Mouse (Mus musculus) heart, adult 2 months (tissue): ENCODE results near the gene Inpp4a. TPM values are rescaled to one million over a fixed set of nuclear protein-coding genes. Genes with fewer than 3 reads are reported as not detected.

Source experiments
- DNase-seq, 2 experiments: peaks; one replicate each; pipeline ENCODE4 v3.0.0; 2021
- H3K27ac ChIP-seq: fragments of 200-600 bp; 2 replicates; pipeline ENCODE4 v1.8.1; 2022
- H3K27me3 ChIP-seq: fragments of 200-500 bp; 2 replicates; pipeline ENCODE4 v1.6.1; 2012; ENCODE audit warnings: mild to moderate bottlenecking, low read length, inconsistent platforms, mixed read lengths; ENCODE audit not compliant: control insufficient read depth, insufficient read depth
- H3K36me3 ChIP-seq: fragments of 200-500 bp; 2 replicates; pipeline ENCODE4 v1.6.1; 2012; ENCODE audit warnings: low read length, inconsistent platforms; ENCODE audit not compliant: control insufficient read depth, insufficient read depth
- H3K4me1 ChIP-seq: fragments of 200-500 bp; 2 replicates; pipeline ENCODE4 v1.6.1; 2011; ENCODE audit warnings: low read length; ENCODE audit not compliant: control insufficient read depth, insufficient read depth
- H3K4me3 ChIP-seq: fragments of 200-600 bp; 2 replicates; pipeline ENCODE4 v1.8.1; 2022
- H3K79me2 ChIP-seq: fragments of 200-500 bp; replicated peaks from 2 replicates; pipeline ENCODE4 v1.6.1; 2012; ENCODE audit warnings: mild to moderate bottlenecking, inconsistent platforms, low read length, moderate library complexity, mixed read lengths; ENCODE audit not compliant: control insufficient read depth, insufficient read depth
- H3K9ac ChIP-seq: fragments of 200-500 bp; 2 replicates; pipeline ENCODE4 v1.6.1; 2012; ENCODE audit warnings: low read depth, mild to moderate bottlenecking, control low read depth, inconsistent platforms, low read length, mixed read lengths
- CTCF ChIP-seq: fragments of 200-600 bp; IDR thresholded peaks from 2 replicates; pipeline ENCODE4 v1.8.1; 2022; ENCODE audit warnings: antibody characterized with exemption, mild to moderate bottlenecking, moderate library complexity
- EP300 ChIP-seq: fragments of 200-500 bp; IDR thresholded peaks from 2 replicates; pipeline ENCODE4 v1.6.1; 2011; ENCODE audit warnings: low read depth, low read length, control low read depth; ENCODE audit not compliant: insufficient read depth
- POLR2A ChIP-seq: fragments of 200-500 bp; IDR thresholded peaks from 2 replicates; pipeline ENCODE4 v1.6.1; 2011; ENCODE audit warnings: mild to moderate bottlenecking, low read depth, low read length, control low read depth; ENCODE audit not compliant: insufficient read depth
- WGBS: fragments of 180-500 bp; shearing (Covaris S2); methylation state at CpG from one replicate; pipeline ENCODE4 v1.1.7; 2018; 5-methylcytosine and 5-hydroxymethylcytosine counted together
- intact Hi-C: fragments of 180-260 bp; cut with DNase I; formaldehyde crosslinking; loops from one replicate; pipeline ENCODE4 v1.15.1; 2025
- polyA plus RNA-seq: library from polyadenylated mRNA; depleted of rRNA; stranded (reverse); fragments of >200 nt; gene quantifications from 2 replicates; pipeline ENCODE4 v1.2.3, GENCODE M21; 2012
- total RNA-seq, 2 experiments: library from RNA; stranded (reverse); gene quantifications; 2 replicates each; pipeline ENCODE4 v1.2.3; 2021

The Inpp4a gene
- total and polyA plus RNA-seq, 3 experiments: 10.3 to 19.2 (median 18.9) TPM

DNA sequence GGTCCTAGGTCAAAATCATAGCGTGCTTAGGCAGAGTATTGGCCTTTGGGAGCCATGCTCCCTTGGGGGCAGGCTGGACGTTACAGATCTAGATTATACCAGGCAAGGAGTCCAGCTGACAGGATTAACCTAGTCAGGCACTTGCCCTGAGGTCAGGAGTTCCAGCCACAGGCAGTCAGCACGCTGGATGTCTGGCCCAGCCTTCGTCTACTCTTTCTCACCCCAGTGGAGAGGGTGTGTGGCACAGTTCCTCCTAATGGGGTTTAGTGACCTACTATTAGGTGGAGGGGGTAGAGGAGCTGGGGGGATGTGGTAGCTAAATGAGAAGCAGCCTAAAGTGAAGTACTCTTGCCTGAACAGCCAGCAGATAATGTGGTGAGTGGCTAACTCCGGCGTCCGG is 14.7 kb downstream of the Inpp4a start:
- TF ChIP-seq CTCF (no peak), EP300 (no peak), POLR2A (no peak)
- no peak for DNase-seq
- Histone ChIP-seq H3K27ac (no peak overlapping the region), H3K79me2 (peaks cover 6% of the 10 kb centered on the region), H3K9ac (no peak overlapping the region), H3K36me3 (no peaks in the 10 kb centered on the region), H3K27me3 (no peaks in the 10 kb centered on the region), H3K4me1 (peaks cover 21% of the 10 kb centered on the region), H3K4me3 (no peak overlapping the region)
- 57% methylated on average over 7 of the region's 7 CpGs for WGBS
- intact Hi-C loops: no loop called here

DNA sequence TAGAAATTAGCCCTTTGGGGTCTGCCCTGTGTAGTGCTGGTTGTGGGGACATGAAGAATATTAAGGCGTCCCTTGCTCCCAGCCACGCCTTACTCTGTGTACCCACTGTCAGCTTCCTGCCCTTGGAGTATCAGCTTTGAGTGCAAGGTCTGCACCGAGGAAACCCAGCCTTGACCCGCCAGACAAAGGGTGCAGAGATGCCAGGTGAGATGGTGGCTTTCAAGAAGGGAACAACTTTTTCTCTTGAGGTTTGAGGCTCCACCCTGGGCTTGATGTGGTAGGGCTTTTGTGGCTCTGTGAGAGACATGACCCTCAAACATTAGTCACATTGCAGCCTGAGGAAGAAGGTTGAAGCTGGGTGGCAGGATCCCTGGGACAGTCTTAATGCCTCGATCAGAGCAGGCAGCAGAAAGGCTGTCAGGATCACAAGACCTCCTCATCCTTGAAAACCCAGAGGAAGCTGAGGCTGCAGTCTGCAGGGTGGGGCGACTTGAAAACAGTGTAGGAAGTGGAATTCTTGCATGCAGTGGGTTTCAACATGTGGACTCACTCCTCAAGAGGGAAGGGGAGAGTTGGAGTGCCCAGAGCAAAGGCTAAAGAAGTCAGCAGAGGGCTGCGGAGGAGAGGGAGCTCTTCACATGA is 18.1 kb downstream of the Inpp4a start:
- no peaks in the 10 kb centered on the region for H3K36me3 ChIP-seq
- WGBS: 66% methylated on average over 7 of the region's 7 CpGs
- H3K4me1 ChIP-seq: peaks cover 19% of the 10 kb centered on the region
- H3K79me2 ChIP-seq: peaks cover 9% of the 10 kb centered on the region
- no peak overlapping the region for H3K9ac ChIP-seq
- DNase-seq: no peak
- no peak overlapping the region for H3K4me3 ChIP-seq
- no peaks in the 10 kb centered on the region for H3K27me3 ChIP-seq
- intact Hi-C loops: no loop called here
- H3K27ac ChIP-seq: no peak overlapping the region
- TF ChIP-seq CTCF: no peak
- TF ChIP-seq EP300: no peak
- TF ChIP-seq POLR2A: no peak

DNA sequence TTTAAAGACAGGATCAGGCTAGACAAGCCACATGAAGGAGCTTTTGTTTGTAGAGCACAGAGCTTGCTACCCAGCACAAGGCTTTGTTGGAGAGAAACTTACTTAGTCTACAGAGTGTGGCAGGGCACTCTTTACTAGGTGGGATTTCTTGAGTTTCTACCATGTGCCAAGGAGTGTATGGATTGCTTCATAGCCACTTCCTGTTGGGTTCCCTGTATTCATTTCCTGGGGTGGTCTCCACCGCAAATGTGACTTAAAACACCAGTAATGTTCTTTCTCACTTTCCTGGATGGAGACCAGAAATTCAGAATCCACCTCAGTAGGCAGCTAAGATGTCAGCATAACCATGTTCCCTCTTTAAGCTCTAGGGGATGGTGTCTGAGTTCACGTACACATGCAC is 18.9 kb downstream of the Inpp4a start:
- WGBS: 70% methylated on average over 2 of the region's 2 CpGs
- no peaks in the 10 kb centered on the region for H3K27me3 ChIP-seq
- intact Hi-C loops: no loop called here
- H3K79me2 ChIP-seq: peaks cover 9% of the 10 kb centered on the region
- H3K27ac ChIP-seq: no peak overlapping the region
- TF ChIP-seq CTCF: no peak
- no peak for TF ChIP-seq EP300
- no peak for TF ChIP-seq POLR2A
- H3K4me3 ChIP-seq: no peak overlapping the region
- no peaks in the 10 kb centered on the region for H3K36me3 ChIP-seq
- peaks cover 14% of the 10 kb centered on the region for H3K4me1 ChIP-seq
- H3K9ac ChIP-seq: no peak overlapping the region
- no peak for DNase-seq

DNA sequence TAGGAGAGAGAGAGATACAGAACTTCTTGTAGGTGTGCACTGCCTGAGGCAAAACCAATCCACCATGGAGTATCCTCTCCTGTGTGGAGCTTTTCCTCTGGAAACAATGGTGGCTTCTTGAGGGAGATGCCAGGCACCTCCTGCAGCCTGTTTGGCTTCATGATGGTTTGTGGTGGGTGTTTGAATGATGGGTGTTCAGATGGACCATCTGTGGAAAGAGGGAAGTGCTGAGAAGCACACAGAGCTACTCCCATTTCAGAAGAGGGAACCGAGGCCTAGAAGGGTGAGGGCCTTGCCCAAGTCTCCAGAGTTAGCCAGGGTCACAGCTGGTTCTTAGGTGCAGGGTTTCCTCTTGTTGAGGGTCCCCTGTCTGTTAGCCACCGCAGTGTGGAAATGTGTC is 23.0 kb downstream of the Inpp4a start:
- Histone ChIP-seq H3K4me3 (no peak overlapping the region), H3K27ac (no peak overlapping the region; the same call in 1 of the 2 replicates), H3K36me3 (no peaks in the 10 kb centered on the region), H3K9ac (no peak overlapping the region), H3K4me1 (peaks cover 9% of the 10 kb centered on the region), H3K79me2 (peaks cover 9% of the 10 kb centered on the region), H3K27me3 (no peaks in the 10 kb centered on the region)
- no peak for TF ChIP-seq CTCF
- TF ChIP-seq POLR2A: no peak
- TF ChIP-seq EP300: no peak
- no peak for DNase-seq
- intact Hi-C loops: no loop called here
- WGBS: 94% methylated on average over 2 of the region's 2 CpGs

DNA sequence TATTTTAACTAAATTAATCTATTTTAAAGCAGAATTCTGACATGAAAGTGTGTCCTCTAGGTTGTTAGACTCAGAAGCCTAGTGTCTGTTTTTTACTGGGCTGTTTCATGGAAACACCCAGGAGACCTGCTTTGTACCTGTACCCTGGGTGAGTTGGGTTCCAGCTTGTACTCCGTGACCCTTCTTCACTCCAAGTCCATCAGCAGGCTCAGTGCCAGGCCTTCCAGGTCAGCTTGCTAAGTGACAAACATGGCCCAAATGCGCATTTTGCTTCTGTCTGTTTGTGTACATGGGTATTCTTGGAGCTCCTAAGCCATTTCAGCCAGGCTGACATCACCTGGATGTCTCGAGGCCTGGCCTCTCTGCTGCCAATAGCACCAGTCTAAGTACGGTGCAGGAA is 23.5 kb downstream of the Inpp4a start:
- WGBS: 80% methylated on average over 4 of the region's 4 CpGs
- TF ChIP-seq CTCF (no peak), EP300 (no peak), POLR2A (no peak)
- intact Hi-C loops: no loop called here
- H3K4me3 ChIP-seq: no peak overlapping the region
- no peaks in the 10 kb centered on the region for H3K27me3 ChIP-seq
- DNase-seq: no peak
- H3K4me1 ChIP-seq: peaks cover 8% of the 10 kb centered on the region
- no peaks in the 10 kb centered on the region for H3K36me3 ChIP-seq
- H3K9ac ChIP-seq: no peak overlapping the region
- no peak overlapping the region; the same call in 1 of the 2 replicates for H3K27ac ChIP-seq
- peaks cover 8% of the 10 kb centered on the region for H3K79me2 ChIP-seq

DNA sequence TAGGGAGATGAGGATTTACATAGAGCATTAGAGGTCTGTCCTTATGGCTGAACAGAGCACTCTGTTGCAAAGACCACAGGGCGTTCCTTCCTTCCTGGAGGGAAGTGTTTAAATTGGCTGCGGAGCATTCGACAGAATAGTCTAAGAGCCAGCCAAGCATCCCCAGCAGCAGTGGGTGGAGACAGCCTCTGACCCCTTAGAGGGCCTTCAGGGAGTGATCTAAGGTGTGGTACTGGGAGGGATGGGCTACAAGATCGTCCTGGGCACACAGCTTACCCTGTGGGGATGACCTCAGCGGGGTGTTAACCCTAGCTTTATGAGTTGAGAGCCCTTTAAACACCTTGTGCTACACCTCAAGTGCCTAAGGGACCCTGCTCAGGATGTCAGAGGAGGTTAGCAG is 24.9 kb downstream of the Inpp4a start:
- peaks cover 6% of the 10 kb centered on the region for H3K4me1 ChIP-seq
- H3K27ac ChIP-seq: no peak overlapping the region
- no peak overlapping the region for H3K9ac ChIP-seq
- 29% methylated on average over 5 of the region's 5 CpGs for WGBS
- TF ChIP-seq EP300: no peak
- no peak for TF ChIP-seq POLR2A
- no peak for TF ChIP-seq CTCF
- no peaks in the 10 kb centered on the region for H3K27me3 ChIP-seq
- 0 out of 2 replicates have a peak, but pooled peaks cover 3% of the 10 kb centered on the region for H3K79me2 ChIP-seq
- H3K36me3 ChIP-seq: no peaks in the 10 kb centered on the region
- no peak for DNase-seq
- intact Hi-C loops: no loop called here
- no peak overlapping the region for H3K4me3 ChIP-seq
